Mouse (Mus musculus) limb, embryonic 14.5 days (tissue): ENCODE results near the gene L2hgdh. TPM values are rescaled to one million over a fixed set of nuclear protein-coding genes. Genes with fewer than 3 reads are reported as not detected.

ENCODE experiments used
- ATAC-seq: fragments of 200-750 bp; cut with Nextera tagmentation; 2 replicates; pipeline ENCODE4 v1.8.0; 2017; ENCODE audit warnings: low read depth, moderate number of reproducible peaks, moderate TSS enrichment; ENCODE audit not compliant: low FRiP score
- DNase-seq: peaks from one replicate; pipeline ENCODE4 v3.0.0-alpha.2; 2015; ENCODE audit warnings: low spot score
- H3K27ac ChIP-seq: fragments of 300-500 bp; sonication (generic); replicated peaks from 2 replicates; pipeline ENCODE4 v1.5.1; 2014; ENCODE audit warnings: low read depth, mild to moderate bottlenecking, low read length, moderate library complexity, mixed read lengths
- H3K27me3 ChIP-seq: fragments of 300-500 bp; sonication (generic); 2 replicates; pipeline ENCODE4 v1.6.1; 2014; ENCODE audit warnings: low read length, mixed read lengths; ENCODE audit not compliant: control insufficient read depth, insufficient read depth
- H3K36me3 ChIP-seq: fragments of 300-500 bp; sonication (generic); 2 replicates; pipeline ENCODE4 v1.6.1; 2014; ENCODE audit warnings: mild to moderate bottlenecking, low read length, moderate library complexity, mixed read lengths; ENCODE audit not compliant: control insufficient read depth, insufficient read depth
- H3K4me1 ChIP-seq: fragments of 300-500 bp; sonication (generic); 2 replicates; pipeline ENCODE4 v1.6.1; 2014; ENCODE audit warnings: antibody characterized with exemption, low read length, mixed read lengths; ENCODE audit not compliant: control insufficient read depth, insufficient read depth
- H3K4me2 ChIP-seq: fragments of 300-500 bp; sonication (generic); replicated peaks from 2 replicates; pipeline ENCODE4 v1.6.1; 2014; ENCODE audit warnings: low read depth, mild to moderate bottlenecking, low read length, moderate library complexity; ENCODE audit not compliant: severe bottlenecking
- H3K4me3 ChIP-seq: fragments of 300-500 bp; sonication (generic); replicated peaks from 2 replicates; pipeline ENCODE4 v1.5.1; 2014; ENCODE audit warnings: low read length
- H3K9ac ChIP-seq: fragments of 300-500 bp; sonication (generic); 2 replicates; pipeline ENCODE4 v1.6.1; 2014; ENCODE audit warnings: mild to moderate bottlenecking, low read depth, low read length, moderate library complexity; ENCODE audit not compliant: severe bottlenecking
- H3K9me3 ChIP-seq: fragments of 300-500 bp; sonication (generic); 2 replicates; pipeline ENCODE4 v1.6.1; 2016; ENCODE audit warnings: low read length; ENCODE audit not compliant: control insufficient read depth
- POLR2A ChIP-seq: fragments of 200-500 bp; IDR thresholded peaks from 2 replicates; pipeline ENCODE4 v1.8.0; 2012; ENCODE audit warnings: inconsistent platforms, mild to moderate bottlenecking, moderate library complexity, borderline replicate concordance; ENCODE audit not compliant: insufficient read depth, insufficient read length; ENCODE audit errors: extremely low read depth
- WGBS: fragments of 180-500 bp; shearing (Covaris S2); extraction: QIAGEN DNeasy Blood & Tissue Kit; methylation state at CpG from one replicate; pipeline ENCODE4 v1.1.7; 2014; 5-methylcytosine and 5-hydroxymethylcytosine counted together
- polyA plus RNA-seq, 2 experiments: library from polyadenylated mRNA; depleted of rRNA in 1 of 2; stranded (reverse) in 1 of 2; unstranded in 1 of 2; fragments of >200 nt; fragmentation: Nextera tagmentation in 1 of 2; extraction: Ambion mirVana in 1 of 2; gene quantifications; 2 replicates each; pipeline versions ENCODE4 v1.2.1 to v1.2.3; 2012 to 2014

The L2hgdh gene
- polyA plus RNA-seq, 2 experiments: 14.5 to 14.9 TPM

GRCm38 (mm10) chr12:69758221-69759185, 33.8 kb upstream of the L2hgdh start:
- no peak overlapping the region for H3K9ac ChIP-seq

GRCm38 (mm10) chr12:69757418-69758141, 32.9 kb upstream of the L2hgdh start:
- ATAC-seq (peak; percentile 72), DNase-seq (peak; percentile 66)
- no peak overlapping the region for H3K9ac ChIP-seq
- peaks cover 31% of the 10 kb centered on the region for H3K4me1 ChIP-seq
- no peaks in the 10 kb centered on the region for H3K27me3 ChIP-seq
- H3K9me3 ChIP-seq: no peaks in the 10 kb centered on the region
- TF ChIP-seq POLR2A: no peak
- H3K36me3 ChIP-seq: no peaks in the 10 kb centered on the region
- H3K27ac ChIP-seq: 0 out of 2 replicates have a peak overlapping the region, but pooled peaks have one; percentile 39
- H3K4me2 ChIP-seq: peak overlapping the region; percentile 39
- whole genome bisulfite sequencing: 14% methylated on average over 22 of the region's 22 CpGs
- no peak overlapping the region for H3K4me3 ChIP-seq

More at GRCm38 (mm10) chr12:69758221-69759185, 33.8 kb upstream of the L2hgdh start:
- Histone ChIP-seq H3K27me3 (no peaks in the 10 kb centered on the region), H3K36me3 (no peaks in the 10 kb centered on the region), H3K4me3 (peak overlapping the region; percentile 14; the same call in 1 of the 2 replicates), H3K9me3 (no peaks in the 10 kb centered on the region), H3K4me2 (peak overlapping the region; percentile 39), H3K27ac (peak overlapping the region; percentile 41), H3K4me1 (peaks cover 31% of the 10 kb centered on the region)
- DNase-seq (peak; percentile 35), ATAC-seq (peak; percentile 25; the same call in 1 of the 2 replicates)
- no peak for TF ChIP-seq POLR2A
- 9% methylated on average over 22 of the region's 22 CpGs for WGBS

- no peaks in the 10 kb centered on the region for H3K36me3 ChIP-seq
- H3K4me1 ChIP-seq: peaks cover 37% of the 10 kb centered on the region
- TF ChIP-seq POLR2A: no peak
- H3K4me2 ChIP-seq: no peak overlapping the region
- no peak overlapping the region for H3K9ac ChIP-seq
- H3K27me3 ChIP-seq: no peaks in the 10 kb centered on the region
- no peak overlapping the region for H3K4me3 ChIP-seq
- ATAC-seq (no peak), DNase-seq (no peak)
- 73% methylated on average over 5 of the region's 5 CpGs for WGBS
- H3K9me3 ChIP-seq: no peaks in the 10 kb centered on the region
- H3K27ac ChIP-seq: no peak overlapping the region
These were observed 31.3 kb upstream of the L2hgdh start for GRCm38 (mm10) chr12:69756015-69756414.

- TF ChIP-seq POLR2A: no peak
- Histone ChIP-seq H3K9me3 (no peaks in the 10 kb centered on the region), H3K4me1 (peaks cover 26% of the 10 kb centered on the region), H3K4me2 (no peak overlapping the region), H3K27me3 (no peaks in the 10 kb centered on the region), H3K27ac (no peak overlapping the region), H3K9ac (no peak overlapping the region), H3K4me3 (no peak overlapping the region), H3K36me3 (no peaks in the 10 kb centered on the region)
- DNase-seq (no peak), ATAC-seq (no peak)
- WGBS: 69% methylated on average over 5 of the region's 5 CpGs
These were observed 29.3 kb upstream of the L2hgdh start for GRCm38 (mm10) chr12:69753936-69754335.

- H3K27me3 ChIP-seq: no peaks in the 10 kb centered on the region
- H3K4me3 ChIP-seq: no peak overlapping the region
- no peaks in the 10 kb centered on the region for H3K9me3 ChIP-seq
- WGBS: 19% methylated on average over 10 of the region's 10 CpGs
- no peaks in the 10 kb centered on the region for H3K36me3 ChIP-seq
- TF ChIP-seq POLR2A: no peak
- 0 out of 2 replicates have a peak overlapping the region, but pooled peaks have one; percentile 21 for H3K9ac ChIP-seq
- H3K4me1 ChIP-seq: peaks cover 9% of the 10 kb centered on the region
- H3K4me2 ChIP-seq: no peak overlapping the region
- peak; percentile 33 for DNase-seq
- no peak overlapping the region for H3K27ac ChIP-seq
- ATAC-seq: no peak
These were observed 27.2 kb upstream of the L2hgdh start for GRCm38 (mm10) chr12:69751864-69752341.
